Mouse (Mus musculus) kidney, postnatal 25 days (tissue): Measurements from ENCODE around the gene Kcne2.

Experiments used
- DNase-seq, 2 experiments: peaks; one replicate each; pipeline ENCODE4 v3.0.0; 2021; ENCODE audit warnings: mixed read lengths in 2 of 2

Gene Kcne2

GRCm38 (mm10) chr16:92292101-92292500 lies at the start of gene Kcne2:
Gene Kcne2 (plus strand): TSS chr16:92292389.
- no peak for DNase-seq

- no peak for DNase-seq
These were observed 46.3 kb upstream of the Kcne2 start for GRCm38 (mm10) chr16:92245909-92246308.

- no peak for DNase-seq
These were observed 45.2 kb upstream of the Kcne2 start for GRCm38 (mm10) chr16:92246974-92247373.

GRCm38 (mm10) chr16:92247700-92248099 lies 44.5 kb upstream of the Kcne2 start:
- DNase-seq = no peak

- no peak for DNase-seq
These were observed 42.5 kb upstream of the Kcne2 start for GRCm38 (mm10) chr16:92249681-92250080.

- no peak for DNase-seq
These were observed 41.7 kb upstream of the Kcne2 start for GRCm38 (mm10) chr16:92250452-92250851.

- DNase-seq = no peak
These were observed 37.9 kb upstream of the Kcne2 start for GRCm38 (mm10) chr16:92254316-92254715.

- DNase-seq = no peak
These were observed 24.3 kb upstream of the Kcne2 start for GRCm38 (mm10) chr16:92267861-92268260.

- DNase-seq = no peak
These were observed 17.7 kb upstream of the Kcne2 start for GRCm38 (mm10) chr16:92274516-92274915.

- no peak for DNase-seq
These were observed 16.7 kb upstream of the Kcne2 start for GRCm38 (mm10) chr16:92275526-92275925.

- DNase-seq = no peak
These were observed 9.5 kb upstream of the Kcne2 start for GRCm38 (mm10) chr16:92282671-92283070.

GRCm38 (mm10) chr16:92285068-92285467 lies 7.1 kb upstream of the Kcne2 start:
- no peak for DNase-seq

- DNase-seq = peak; percentile 83 to 93
These were observed 5.6 kb upstream of the Kcne2 start for GRCm38 (mm10) chr16:92286609-92287008.

- DNase-seq = peak; percentile 40 to 42
These were observed 3.4 kb upstream of the Kcne2 start for GRCm38 (mm10) chr16:92288778-92289177.

- no peak for DNase-seq
These were observed 2.1 kb upstream of the Kcne2 start for GRCm38 (mm10) chr16:92290045-92290444.

- DNase-seq = no peak
These were observed 2.2 kb downstream of the Kcne2 start for GRCm38 (mm10) chr16:92294267-92294970.

- no peak for DNase-seq
These were observed 3.1 kb downstream of the Kcne2 start for GRCm38 (mm10) chr16:92295328-92295727.

- peak; percentile 96 to 97 for DNase-seq
These were observed 8.6 kb downstream of the Kcne2 start, which contains the start of gene Smim11 for GRCm38 (mm10) chr16:92300649-92301411. Gene Smim11 (plus strand): TSS chr16:92301286.

GRCm38 (mm10) chr16:92301412-92301806 lies 9.2 kb downstream of the Kcne2 start:
- peak; percentile 32 to 55 for DNase-seq

GRCm38 (mm10) chr16:92301989-92302388 lies 9.8 kb downstream of the Kcne2 start:
- no peak for DNase-seq

GRCm38 (mm10) chr16:92302506-92302905 lies 10.3 kb downstream of the Kcne2 start:
- DNase-seq = no peak

- DNase-seq = no peak
These were observed 13.3 kb downstream of the Kcne2 start for GRCm38 (mm10) chr16:92305519-92305918.

- no peak for DNase-seq
These were observed 15.8 kb downstream of the Kcne2 start for GRCm38 (mm10) chr16:92307947-92308346.

- no peak for DNase-seq
These were observed 16.9 kb downstream of the Kcne2 start for GRCm38 (mm10) chr16:92309126-92309525.
